Mouse (Mus musculus) bone marrow, adult 2 months (tissue): ENCODE results near the gene Psmd5.
"Not testable (repeated sequence)": the region's sequence is repeated elsewhere in the genome, so short reads cannot be mapped to it uniquely, and the experiment has no call there.

Experiments
- CTCF ChIP-seq: fragments of 200-500 bp; IDR thresholded peaks from 2 replicates; pipeline ENCODE4 v1.5.1; 2011; ENCODE audit warnings: low read length, control low read depth; ENCODE audit not compliant: control insufficient read depth, insufficient read depth
- POLR2A ChIP-seq: fragments of 200-500 bp; IDR thresholded peaks from 2 replicates; pipeline ENCODE4 v1.6.1; 2011; ENCODE audit warnings: low read depth, mild to moderate bottlenecking, control low read depth, low read length, borderline replicate concordance; ENCODE audit not compliant: control insufficient read depth

DNA sequence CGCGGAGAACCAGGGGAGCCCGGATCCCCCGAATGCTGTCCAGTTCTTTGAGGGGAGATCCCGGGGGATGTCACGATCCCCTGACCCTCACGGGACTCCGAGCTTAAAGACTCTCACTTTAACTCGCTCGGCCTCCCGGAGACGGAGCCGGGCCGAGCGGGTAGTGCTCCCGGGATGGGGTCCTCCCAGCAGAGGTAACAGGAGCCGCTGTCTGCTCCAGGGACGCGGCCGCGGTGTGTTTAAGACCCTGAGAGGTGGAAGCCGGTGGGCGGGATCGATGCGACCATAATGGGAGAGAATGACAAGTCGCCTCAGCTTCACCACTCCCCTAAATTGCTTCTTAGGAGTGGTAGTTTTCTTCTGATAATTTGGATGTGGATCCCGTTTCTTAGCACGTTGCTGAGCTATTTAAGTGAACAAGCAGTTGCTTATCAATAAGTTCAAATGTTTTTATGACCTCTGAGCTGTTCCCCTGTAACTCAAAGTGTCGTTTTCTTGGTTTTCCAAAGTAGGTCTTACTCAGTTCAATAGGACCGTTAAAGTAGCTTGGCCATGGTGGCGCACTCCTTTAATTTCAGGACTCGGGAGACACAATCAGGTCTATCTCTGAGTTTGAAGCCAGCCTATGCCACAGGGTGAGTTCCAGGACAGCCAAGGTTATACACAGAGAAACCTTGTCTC is 72.1 kb downstream of the Psmd5 start:
- not testable (repeated sequence) for TF ChIP-seq CTCF, POLR2A
